8 mouse cellular contexts compared by ENCODE assay signal in the genomic region with DNA sequence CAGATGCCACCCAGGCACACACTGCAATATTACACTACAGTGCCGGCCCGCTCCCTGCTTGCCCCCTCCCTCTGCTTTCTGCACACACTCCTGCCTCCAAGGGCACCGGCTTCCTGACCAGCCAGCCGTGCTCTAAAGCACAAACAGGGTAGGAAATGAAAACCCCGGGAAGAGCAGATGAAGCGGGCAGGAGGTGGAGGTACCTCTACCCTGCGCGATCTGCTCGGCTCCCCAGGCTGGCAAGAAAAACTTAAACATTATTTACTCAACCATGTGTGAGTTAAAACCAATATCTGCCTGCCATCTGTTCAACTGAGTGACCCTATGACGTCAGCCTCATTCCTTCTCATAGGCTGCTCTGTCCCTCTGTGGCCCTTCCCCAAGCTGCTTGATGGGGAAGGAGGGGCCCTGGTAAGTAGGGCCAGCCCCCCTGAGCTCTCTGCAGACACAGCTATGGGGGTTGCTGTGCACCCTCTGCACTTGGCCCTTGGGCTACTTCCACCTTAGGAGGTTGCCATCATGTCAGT.
DNase-seq lines count a peak whose midpoint lies in the region; ATAC-seq lines count a peak whose summit lies in the region.
"Had no signal": no experiment of that assay in that cellular context is flagged by ENCODE, and none has a peak within 500 bp of the region (broad histone marks: within the 10 kb centered on the region; RNA-seq: fewer than 3 reads in every experiment).

No protein-coding gene starts in this region.

- WGBS in hindbrain, embryonic 10.5 days, result 32% methylated on average over 10 of the region's 10 CpGs
- WGBS in midbrain, embryonic 14.5 days, result 33% methylated on average over 10 of the region's 10 CpGs

- H3K27me3 ChIP-seq in hindbrain, embryonic 10.5 days (ENCODE audit: insufficient read depth, poor library complexity, severe bottlenecking), result peaks cover 62% of the 10 kb centered on the region
- H3K27me3 ChIP-seq in midbrain, embryonic 14.5 days (ENCODE audit: control insufficient read depth, insufficient read depth, low read length), result no peaks in the 10 kb centered on the region

- DNase-seq in cerebellum, adult 11 months, result peak; percentile 95
- peak; percentile 92 to 97 for DNase-seq in cerebellum, postnatal 10 days
- peak; percentile 49 for DNase-seq in hindbrain, embryonic 10.5 days (ENCODE audit: low spot score)
- DNase-seq in midbrain, embryonic 14.5 days, result peak; percentile 47
- no peak for DNase-seq in thymus, postnatal 0 days (ENCODE audit: low spot score)

- H3K4me1 ChIP-seq in hindbrain, embryonic 10.5 days (replicated peaks), result peaks cover 82% of the 10 kb centered on the region
- H3K4me1 ChIP-seq in midbrain, embryonic 14.5 days (ENCODE audit: control insufficient read depth, insufficient read depth, low read length), result peaks cover 34% of the 10 kb centered on the region

- H3K4me2 ChIP-seq in midbrain, embryonic 14.5 days (ENCODE audit: low read length), result no peak overlapping the region
- H3K4me2 ChIP-seq: heart, embryonic 13.5 days had no signal

- H3K36me3 ChIP-seq in hindbrain, embryonic 10.5 days, result no peaks in the 10 kb centered on the region
- H3K36me3 ChIP-seq in midbrain, embryonic 14.5 days (ENCODE audit: control insufficient read depth, insufficient read depth, low read length), result no peaks in the 10 kb centered on the region
- H3K36me3 ChIP-seq: heart, embryonic 13.5 days had no signal

- peak; percentile 35; the same call in 1 of the 2 replicates for ATAC-seq in midbrain, embryonic 14.5 days (ENCODE audit: low FRiP score, low TSS enrichment)
- no peak for ATAC-seq in megakaryocyte, adult 5-6 weeks (ENCODE audit: poor library complexity, severe bottlenecking)
- no peak for ATAC-seq in monocyte, adult 5-6 weeks (replicated peaks; ENCODE audit: insufficient number of reproducible peaks, low FRiP score, low TSS enrichment, poor library complexity, severe bottlenecking)

- H3K27ac ChIP-seq in hindbrain, embryonic 10.5 days, result peak overlapping the region; percentile 60
- 0 out of 2 replicates have a peak overlapping the region, but pooled peaks have one; percentile 14 for H3K27ac ChIP-seq in midbrain, embryonic 14.5 days (replicated peaks; ENCODE audit: low read depth, low read length)
- H3K27ac ChIP-seq: heart, embryonic 13.5 days had no signal

- H3K4me3 ChIP-seq in hindbrain, embryonic 10.5 days, result 0 out of 2 replicates have a peak overlapping the region, but pooled peaks have one; percentile 16
- H3K4me3 ChIP-seq in midbrain, embryonic 14.5 days (replicated peaks; ENCODE audit: low read depth, low read length), result no peak overlapping the region
- H3K4me3 ChIP-seq: heart, embryonic 13.5 days had no signal

- H3K9ac ChIP-seq in midbrain, embryonic 14.5 days (replicated peaks; ENCODE audit: low read length), result no peak overlapping the region
- H3K9ac ChIP-seq: heart, embryonic 13.5 days had no signal

- no peaks in the 10 kb centered on the region for H3K9me3 ChIP-seq in hindbrain, embryonic 10.5 days
- H3K9me3 ChIP-seq in midbrain, embryonic 14.5 days (ENCODE audit: control insufficient read depth, low read length), result no peaks in the 10 kb centered on the region
- H3K9me3 ChIP-seq: heart, embryonic 13.5 days had no signal
